Mouse (Mus musculus) embryo, embryonic 10 days (tissue): Measurements from ENCODE around the gene Fgfr2.
A peak's percentile ranks its signal among the peaks of the same experiment; 100 is the strongest.

Source experiments
- DNase-seq: peaks from one replicate; pipeline ENCODE4 v3.0.0-alpha.2; 2015; ENCODE audit warnings: low spot score

Gene Fgfr2

GRCm38 (mm10) chr7:130221661-130222387 lies 2901.3 kb downstream of the Fgfr2 start:
- no peak for DNase-seq

DNA sequence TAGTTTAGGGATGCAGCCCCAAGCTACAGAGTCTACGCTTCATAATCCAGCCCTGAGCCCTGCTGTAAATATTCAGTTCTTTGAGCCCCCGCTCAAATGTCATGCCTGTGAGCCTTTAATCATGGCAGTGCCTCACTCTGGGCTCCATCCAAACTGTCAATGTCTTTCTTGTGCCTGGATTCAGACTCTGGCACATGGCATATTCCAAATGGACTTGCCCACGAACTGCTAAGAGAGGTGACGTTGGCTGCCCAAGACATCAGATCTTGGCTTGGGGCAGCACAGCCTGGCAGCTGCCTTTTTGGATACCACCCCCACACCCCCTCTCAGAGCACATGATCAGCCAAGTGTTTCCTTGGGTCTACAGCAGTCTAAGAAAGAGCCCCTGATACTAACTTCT lies 2902.5 kb downstream of the Fgfr2 start:
- DNase-seq: no peak

- no peak for DNase-seq
These were observed 2903.3 kb downstream of the Fgfr2 start for GRCm38 (mm10) chr7:130219844-130220243.

DNA sequence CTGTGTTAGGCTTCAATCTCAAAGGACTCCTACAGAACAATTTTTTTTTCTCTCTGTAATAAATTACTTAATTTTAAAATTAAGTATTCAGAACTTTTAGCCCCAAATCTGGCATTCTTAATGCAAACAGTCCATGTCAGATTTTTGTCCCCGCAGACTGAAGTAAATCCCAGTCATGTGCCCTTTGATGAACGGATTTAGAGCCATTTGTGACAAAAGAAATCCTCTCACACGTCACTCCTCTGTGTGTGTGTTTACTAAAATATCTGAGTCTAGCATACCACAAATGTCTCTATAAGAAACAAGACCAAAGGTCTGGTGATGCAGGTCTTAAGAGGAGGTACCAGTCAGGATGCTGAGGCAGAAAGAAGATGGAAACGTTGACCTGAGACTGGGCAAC lies 2906.9 kb downstream of the Fgfr2 start:
- no peak for DNase-seq

DNA sequence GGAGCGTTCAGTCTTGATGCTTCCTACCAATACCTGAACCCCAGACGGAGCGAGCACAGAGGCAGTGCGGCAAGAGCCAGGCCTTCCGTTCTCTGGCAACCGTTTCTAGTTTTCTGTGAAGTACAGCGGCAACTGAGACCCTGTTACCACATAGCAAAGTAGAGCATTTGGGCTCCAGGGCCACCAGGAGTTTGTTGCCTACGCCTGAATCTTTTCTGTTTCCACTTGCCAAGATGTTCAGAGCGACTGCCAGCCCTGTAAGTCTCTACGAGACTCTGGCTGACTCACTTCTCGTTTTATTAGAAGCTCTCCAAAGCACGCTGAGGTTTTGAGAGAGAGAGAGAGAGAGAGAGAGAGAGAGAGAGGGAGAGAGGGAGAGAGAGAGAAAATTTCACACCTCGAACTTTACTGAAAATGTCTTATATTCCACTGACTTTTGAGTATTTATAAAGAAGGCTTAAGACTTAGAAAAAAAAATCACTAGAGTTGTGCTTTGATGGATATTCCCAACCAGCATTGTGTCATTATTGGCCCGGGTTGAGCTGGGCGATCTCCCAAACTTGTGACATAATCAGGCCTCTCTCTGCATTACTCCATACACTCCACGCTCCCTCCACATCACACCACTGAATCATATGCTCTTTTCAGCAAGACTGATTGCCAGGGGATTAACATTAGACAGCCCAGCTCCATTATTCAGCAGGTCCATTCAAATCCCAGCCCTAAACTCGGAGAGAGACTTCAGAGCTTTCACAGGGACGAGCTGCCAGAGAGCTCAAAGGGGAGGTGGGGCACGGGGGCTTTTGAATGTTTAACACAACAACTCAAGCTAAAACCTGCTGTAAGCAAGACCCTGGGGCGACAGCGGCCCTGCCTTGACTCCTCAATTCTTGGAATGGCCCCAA lies 2907.6 kb downstream of the Fgfr2 start:
- DNase-seq: peak; percentile 65

- DNase-seq: no peak
These were observed 2910.0 kb downstream of the Fgfr2 start for GRCm38 (mm10) chr7:130213156-130213555.

GRCm38 (mm10) chr7:130211411-130211810 lies 2911.7 kb downstream of the Fgfr2 start:
- no peak for DNase-seq

GRCm38 (mm10) chr7:130208601-130209000 lies 2914.5 kb downstream of the Fgfr2 start:
- DNase-seq: peak; percentile 46

DNA sequence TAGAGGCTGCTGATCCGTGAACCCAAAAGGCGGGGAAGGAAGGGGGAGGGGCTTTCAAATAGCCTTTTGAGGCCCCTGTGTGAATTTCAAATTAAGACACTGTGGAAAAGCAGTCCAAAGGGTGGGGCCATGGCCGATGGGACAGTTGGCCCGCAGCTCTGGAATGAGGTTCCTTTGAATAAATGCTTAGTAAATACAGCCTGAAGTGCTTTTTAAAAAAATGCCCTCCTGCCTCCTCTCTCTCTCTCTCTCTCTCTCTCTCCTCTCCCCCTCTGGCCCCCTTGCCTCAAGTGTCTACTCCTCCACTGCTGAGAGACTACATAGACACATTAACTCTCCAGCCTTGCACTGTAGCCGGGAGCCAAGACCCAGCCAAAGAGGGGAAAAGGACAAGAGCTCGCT lies 2917.0 kb downstream of the Fgfr2 start:
- no peak for DNase-seq

DNA sequence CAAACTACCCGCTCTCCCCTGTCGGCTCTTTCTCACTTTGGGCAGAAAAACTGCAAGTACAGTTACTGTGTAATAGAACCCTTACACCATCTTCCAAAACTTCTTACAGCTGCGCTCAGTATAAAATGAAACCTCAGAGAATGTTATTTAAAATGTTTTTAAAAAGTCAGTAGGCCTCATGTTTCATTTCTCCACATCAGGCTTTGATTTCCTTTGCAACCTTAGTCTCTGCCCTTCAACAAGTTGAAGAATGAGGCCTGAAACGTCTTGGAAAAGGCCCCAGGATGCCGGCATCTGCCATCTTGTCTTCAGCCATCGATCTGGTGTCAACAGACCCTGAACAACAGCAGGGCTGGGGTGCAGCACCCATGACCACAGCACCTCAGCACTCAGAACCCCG lies 2918.0 kb downstream of the Fgfr2 start:
- no peak for DNase-seq

- DNase-seq: no peak
These were observed 2922.1 kb downstream of the Fgfr2 start for GRCm38 (mm10) chr7:130201020-130201419.

DNA sequence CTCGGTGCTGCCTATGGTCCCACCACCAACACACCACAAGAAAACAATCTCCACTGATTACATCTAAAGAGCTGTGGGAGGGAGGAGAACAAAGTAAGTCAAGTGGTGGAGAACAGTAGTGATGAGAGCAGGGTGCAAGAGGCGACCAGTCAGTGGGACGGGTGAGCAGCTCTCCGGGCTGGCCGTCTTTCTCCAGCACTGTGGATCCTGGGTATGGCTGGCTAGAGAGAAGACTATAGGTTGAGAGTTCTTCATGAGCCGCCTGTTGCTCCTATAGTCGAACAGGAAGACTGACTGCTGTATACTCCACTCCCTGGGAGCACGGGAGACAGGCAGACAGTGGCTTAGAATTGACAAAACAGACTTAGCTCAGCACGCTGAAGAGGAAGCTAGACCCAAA lies 2923.2 kb downstream of the Fgfr2 start:
- no peak for DNase-seq

DNA sequence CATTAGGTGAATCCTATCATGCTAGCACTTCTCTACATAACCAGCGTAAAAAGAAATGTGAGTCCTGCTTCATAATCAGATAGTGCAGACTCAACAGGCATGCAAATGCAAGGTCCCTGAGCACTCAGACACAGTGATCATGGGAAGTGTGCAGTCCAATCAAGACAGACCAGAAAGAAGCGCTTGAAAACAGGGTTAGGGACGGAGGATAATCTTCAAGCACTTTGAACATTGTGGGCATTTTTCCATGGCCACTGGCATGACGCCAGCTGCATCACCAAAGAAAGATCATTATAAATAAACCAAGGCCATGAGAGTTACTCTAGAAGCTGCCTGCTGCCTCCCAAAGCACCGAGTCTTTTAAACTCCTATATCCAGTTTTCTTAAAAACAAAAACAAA lies 2923.8 kb downstream of the Fgfr2 start:
- DNase-seq: no peak

GRCm38 (mm10) chr7:130195081-130195480 lies 2928.1 kb downstream of the Fgfr2 start:
- DNase-seq: no peak

- DNase-seq: no peak
These were observed 2932.7 kb downstream of the Fgfr2 start for GRCm38 (mm10) chr7:130190329-130190975.

DNA sequence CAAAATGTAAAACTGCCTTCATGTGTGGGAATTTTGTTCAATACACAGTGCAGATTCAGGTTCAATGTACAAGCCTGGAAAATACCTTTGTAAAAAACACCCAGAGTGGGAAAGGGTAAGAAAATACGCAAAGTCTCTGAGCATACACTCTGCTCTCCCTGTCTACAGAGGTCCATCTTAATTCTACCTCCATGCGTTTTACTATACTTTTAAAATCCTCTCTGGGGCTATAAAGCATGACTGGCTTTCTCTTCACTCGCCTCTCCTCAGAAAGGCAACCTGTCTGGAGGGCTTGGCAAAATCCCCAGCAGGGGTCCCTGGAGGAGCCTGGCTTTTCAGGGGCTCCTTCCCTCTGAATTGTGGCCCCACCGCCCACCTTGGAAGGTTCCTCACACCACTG lies 2933.2 kb downstream of the Fgfr2 start:
- DNase-seq: no peak

- DNase-seq: no peak
These were observed 2935.0 kb downstream of the Fgfr2 start for GRCm38 (mm10) chr7:130188108-130188507.

DNA sequence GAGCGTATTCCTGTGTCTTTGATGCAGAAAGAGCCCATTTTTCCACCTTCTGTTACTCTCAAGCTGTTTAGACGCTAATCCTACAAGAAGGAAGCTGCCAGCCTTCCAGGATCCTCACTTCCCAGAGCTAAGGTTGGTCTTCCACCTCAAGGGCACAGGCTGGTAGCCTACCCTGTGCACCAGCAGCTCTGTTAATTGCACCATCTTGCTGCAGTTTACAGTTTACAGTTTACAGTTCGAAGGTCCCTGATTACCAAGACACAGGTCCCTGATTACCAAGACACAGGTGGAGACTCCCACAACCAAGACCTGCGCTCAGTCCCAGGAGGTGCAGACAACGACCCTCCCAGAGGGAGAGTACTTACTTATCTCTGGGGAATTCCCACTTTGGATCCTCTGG lies 2938.3 kb downstream of the Fgfr2 start:
- no peak for DNase-seq

GRCm38 (mm10) chr7:130183960-130184359 lies 2939.2 kb downstream of the Fgfr2 start:
- DNase-seq: no peak

DNA sequence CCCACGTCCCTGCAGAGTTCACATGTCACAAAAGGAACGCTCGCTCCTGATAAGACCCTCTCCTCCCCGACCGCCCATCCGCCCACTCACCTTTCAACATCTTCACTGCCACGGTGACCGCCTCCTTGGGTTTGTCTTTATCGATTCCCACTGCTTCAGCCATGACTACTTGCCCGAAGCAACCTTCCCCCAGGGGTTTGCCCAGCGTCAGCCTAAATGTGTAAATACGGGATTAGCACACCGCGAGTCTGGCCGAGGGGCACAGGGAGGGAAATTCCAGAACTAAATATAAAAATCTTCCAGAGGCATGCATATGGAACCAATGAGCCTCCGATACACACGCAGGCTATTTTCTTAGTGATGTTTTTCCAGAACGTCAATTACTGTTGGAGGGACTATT lies 2940.6 kb downstream of the Fgfr2 start:
- peak; percentile 81 for DNase-seq

- peak; percentile 49 for DNase-seq
These were observed 2944.2 kb downstream of the Fgfr2 start for GRCm38 (mm10) chr7:130178991-130179390.

DNA sequence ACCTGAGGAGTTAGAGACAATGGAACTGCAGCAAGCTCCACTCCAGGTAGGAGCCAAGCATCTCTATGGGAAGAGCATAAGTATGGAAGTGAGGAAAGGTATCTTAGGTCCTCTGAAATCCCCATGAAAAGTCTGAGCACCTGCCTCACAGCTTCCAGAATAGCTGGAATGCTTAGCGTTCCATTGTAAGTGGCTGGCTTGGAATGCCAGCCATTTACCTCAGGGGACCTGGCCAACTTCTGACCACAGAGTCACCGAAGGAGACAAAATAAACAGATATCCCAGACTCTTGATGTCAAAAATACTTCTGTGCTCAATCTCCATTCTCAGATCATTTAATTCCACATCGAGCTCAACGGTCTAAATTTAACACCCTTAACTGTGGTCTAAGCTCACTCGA lies 2946.1 kb downstream of the Fgfr2 start:
- no peak for DNase-seq

DNA sequence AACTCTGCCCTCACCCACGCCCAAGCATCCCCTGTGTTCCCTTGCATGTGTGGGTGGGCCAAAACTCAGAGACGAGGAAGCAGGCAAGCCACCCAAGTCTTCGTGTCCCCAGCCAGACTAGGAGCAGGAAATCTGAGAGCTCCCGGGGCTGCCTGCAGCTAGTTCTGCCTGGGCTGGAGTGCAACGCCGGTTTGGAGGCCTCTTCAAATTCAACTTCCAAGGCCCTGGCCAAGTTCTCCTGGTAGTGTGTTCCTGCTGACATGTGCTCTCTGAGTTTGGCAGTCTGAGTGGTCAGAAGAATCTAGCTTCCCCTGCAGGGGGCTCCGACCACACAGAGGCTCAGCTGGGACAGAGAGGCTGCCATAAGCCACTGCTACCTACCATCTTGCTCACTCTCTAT lies 2948.6 kb downstream of the Fgfr2 start:
- DNase-seq: no peak
